Mouse (Mus musculus) E14TG2a.4 (cell line): Measurements from ENCODE around the gene Vps11.

ENCODE experiments used
- CTCF ChIP-seq: conservative IDR thresholded peaks from 2 replicates; pipeline ENCODE4 v1.5.1; 2014; ENCODE audit warnings: low read length
- NANOG ChIP-seq: IDR thresholded peaks from 2 replicates; pipeline ENCODE4 v1.6.1; 2014; ENCODE audit warnings: borderline replicate concordance, low read length, mixed read lengths

DNA sequence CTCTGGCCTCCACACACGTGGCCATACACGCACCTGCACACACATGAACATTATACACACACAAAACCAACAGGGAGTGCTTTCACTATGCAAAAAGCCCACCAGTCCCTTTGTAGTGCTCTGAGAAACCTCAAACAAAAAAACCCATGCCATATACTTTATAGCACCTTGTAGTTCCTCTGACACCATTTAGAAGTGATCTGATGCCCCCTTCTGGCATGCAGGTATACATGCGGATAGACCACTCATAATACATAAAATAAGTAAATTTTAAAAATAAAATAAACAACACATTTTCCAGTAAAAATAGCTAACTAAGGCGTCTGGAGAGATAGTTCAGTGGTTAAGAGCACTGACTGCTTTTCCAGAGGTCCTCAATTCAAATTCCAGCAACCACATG is 4.3 kb downstream of the Vps11 start:
- no peak for TF ChIP-seq NANOG
- peak; percentile 28; the same call in 1 of the 2 replicates for TF ChIP-seq CTCF
